Mouse (Mus musculus) heart, adult 2 months (tissue): ENCODE results near the gene Brpf3.

Experiments
- EP300 ChIP-seq: fragments of 200-500 bp; IDR thresholded peaks from 2 replicates; pipeline ENCODE4 v1.6.1; 2011; ENCODE audit warnings: low read depth, low read length, control low read depth; ENCODE audit not compliant: insufficient read depth
- POLR2A ChIP-seq: fragments of 200-500 bp; IDR thresholded peaks from 2 replicates; pipeline ENCODE4 v1.6.1; 2011; ENCODE audit warnings: mild to moderate bottlenecking, low read depth, low read length, control low read depth; ENCODE audit not compliant: insufficient read depth

DNA sequence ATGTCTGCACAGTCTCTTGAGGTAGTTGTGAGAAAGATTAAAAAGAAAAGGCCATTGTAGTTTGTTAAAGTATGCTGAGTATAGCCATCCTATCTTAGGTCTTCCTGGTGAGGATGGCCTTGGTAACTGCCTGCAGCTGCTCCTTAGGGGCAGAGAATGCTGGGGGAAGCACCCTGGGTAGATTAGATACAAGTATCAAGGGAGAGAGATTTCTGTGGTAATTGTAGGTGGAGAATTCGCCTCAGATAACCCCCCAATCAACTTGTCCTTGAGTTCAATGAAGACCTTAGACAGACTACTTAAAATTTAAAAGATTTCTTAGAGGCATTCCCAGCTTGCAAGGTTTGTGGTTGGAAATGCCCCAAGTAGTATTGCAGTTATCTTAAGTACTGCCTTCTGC, 2.4 kb downstream of the Brpf3 start:
- TF ChIP-seq EP300 (no peak), POLR2A (no peak)
